Mouse (Mus musculus) heart, embryonic 15.5 days (tissue): ENCODE results near the gene Gtdc1. TPM values are rescaled to one million over a fixed set of nuclear protein-coding genes. Genes with fewer than 3 reads are reported as not detected.

Experiments used
- polyA plus RNA-seq: library from polyadenylated mRNA; unstranded; fragments of >200 nt; fragmentation: Nextera tagmentation; extraction: Ambion mirVana; gene quantifications from 2 replicates; pipeline ENCODE4 v1.2.1, GENCODE M21; 2015

The Gtdc1 gene
- polyA plus RNA-seq, 1 experiment from 2014 or later, result 7.8 TPM

Other genes starting within 250 kb of the Gtdc1 start
- gene Zeb2, start 189.7 kb upstream of the Gtdc1 start, polyA plus RNA-seq, result 21.4 and 28.7 TPM in 2 replicates